Mouse (Mus musculus) layer of hippocampus, postnatal 25 days (tissue): Measurements from ENCODE around the gene Retreg3. TPM values are rescaled to one million over a fixed set of nuclear protein-coding genes. Genes with fewer than 3 reads are reported as not detected.
A peak's percentile ranks its signal among the peaks of the same experiment; 100 is the strongest.
"Not testable (repeated sequence)": the region's sequence is repeated elsewhere in the genome, so short reads cannot be mapped to it uniquely, and the experiment has no call there.

Source experiments
- DNase-seq, 2 experiments: peaks; one replicate each; pipeline ENCODE4 v3.0.0; 2022; ENCODE audit warnings: mixed read lengths in 2 of 2, low spot score in 1 of 2; ENCODE audit errors: extremely low spot score in 1 of 2
- total RNA-seq, 2 experiments: library from RNA; stranded (reverse); gene quantifications; 2 replicates each; pipeline ENCODE4 v1.2.3; 2021

Gene Retreg3
- total RNA-seq: 10 to 100 TPM; 57.3 to 62.6 TPM

- DNase-seq: peak; percentile 99
These were observed at the start of gene Retreg3, which contains the start of gene Tubg1 for GRCm38 (mm10) chr11:101119761-101120544. TSS of gene Retreg3 (minus strand) at chr11:101119893. TSS of gene Tubg1 (plus strand) at chr11:101119938.

DNA sequence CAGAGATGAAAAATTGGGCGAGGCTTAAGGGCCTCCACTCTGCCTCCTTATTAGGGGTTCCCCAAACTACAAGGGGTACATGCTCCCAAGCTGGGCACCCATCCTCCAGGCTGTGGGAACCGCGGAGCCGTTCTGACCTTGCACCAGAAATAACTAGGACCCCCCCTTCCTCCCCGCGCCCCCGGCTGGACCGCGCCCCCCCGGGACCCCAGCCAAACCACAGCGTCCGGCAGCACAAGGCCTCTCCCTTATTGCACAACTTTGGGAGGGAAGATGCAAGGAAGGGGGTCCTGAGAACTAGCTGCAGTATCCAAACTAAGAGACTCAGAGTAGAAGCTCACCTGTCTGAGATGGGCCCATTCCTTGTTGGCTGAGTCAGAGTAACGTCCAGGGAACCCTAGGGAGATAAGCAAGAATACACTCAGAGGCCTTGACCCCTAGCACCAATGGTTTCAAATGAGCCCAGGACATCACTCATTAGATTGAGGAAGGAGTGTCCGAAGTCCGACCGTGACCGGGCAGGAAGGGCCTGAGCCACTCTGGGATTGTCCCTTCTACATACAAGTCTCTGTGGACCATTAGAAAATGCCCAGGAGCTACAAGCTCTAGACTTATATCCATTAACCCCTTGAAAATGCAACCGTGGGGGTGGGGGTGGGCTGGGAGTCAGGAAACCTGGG is 48.7 kb upstream of the Retreg3 start:
- peak in 1 of 2 experiments; percentile 1 for DNase-seq

DNA sequence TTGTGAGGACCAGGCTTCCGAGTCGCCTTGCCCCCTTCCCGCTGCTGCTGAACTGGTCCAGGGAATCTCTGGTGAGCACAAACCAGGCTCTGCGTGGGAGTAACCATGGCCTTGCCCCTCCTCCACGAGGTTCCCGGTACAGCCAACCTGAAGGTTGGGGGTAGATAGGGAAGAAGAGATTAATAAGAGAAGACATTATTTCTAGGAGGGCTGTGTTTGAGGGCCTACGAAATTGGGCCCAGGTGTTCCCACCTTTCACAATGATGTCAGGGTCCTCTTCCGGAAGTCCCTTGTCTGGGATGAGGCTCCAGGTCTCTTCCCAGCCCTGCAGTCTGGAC is 48.2 kb upstream of the Retreg3 start:
- DNase-seq: no peak

GRCm38 (mm10) chr11:101167211-101167962 is 47.7 kb upstream of the Retreg3 start:
- DNase-seq: no peak

- DNase-seq: no peak
These were observed 46.7 kb upstream of the Retreg3 start for GRCm38 (mm10) chr11:101166357-101166756.

GRCm38 (mm10) chr11:101164677-101165580 is 45.2 kb upstream of the Retreg3 start:
- no peak for DNase-seq

DNA sequence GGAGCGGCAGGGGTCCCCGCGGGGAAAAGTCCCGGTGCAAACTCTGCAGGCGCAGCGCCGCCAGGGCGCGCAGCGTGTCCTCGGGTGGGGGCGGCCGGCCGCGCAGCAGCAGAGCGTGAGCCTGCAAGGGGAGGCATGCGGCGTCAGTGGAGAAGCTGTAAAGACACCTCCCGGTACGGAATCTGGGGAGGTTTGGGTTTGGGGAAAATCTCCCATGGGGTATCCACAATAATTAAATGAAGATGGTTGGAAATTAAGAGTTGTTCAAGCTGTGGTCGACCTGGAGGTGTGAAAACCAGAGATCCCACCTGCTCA is 44.6 kb upstream of the Retreg3 start:
- no peak for DNase-seq

DNA sequence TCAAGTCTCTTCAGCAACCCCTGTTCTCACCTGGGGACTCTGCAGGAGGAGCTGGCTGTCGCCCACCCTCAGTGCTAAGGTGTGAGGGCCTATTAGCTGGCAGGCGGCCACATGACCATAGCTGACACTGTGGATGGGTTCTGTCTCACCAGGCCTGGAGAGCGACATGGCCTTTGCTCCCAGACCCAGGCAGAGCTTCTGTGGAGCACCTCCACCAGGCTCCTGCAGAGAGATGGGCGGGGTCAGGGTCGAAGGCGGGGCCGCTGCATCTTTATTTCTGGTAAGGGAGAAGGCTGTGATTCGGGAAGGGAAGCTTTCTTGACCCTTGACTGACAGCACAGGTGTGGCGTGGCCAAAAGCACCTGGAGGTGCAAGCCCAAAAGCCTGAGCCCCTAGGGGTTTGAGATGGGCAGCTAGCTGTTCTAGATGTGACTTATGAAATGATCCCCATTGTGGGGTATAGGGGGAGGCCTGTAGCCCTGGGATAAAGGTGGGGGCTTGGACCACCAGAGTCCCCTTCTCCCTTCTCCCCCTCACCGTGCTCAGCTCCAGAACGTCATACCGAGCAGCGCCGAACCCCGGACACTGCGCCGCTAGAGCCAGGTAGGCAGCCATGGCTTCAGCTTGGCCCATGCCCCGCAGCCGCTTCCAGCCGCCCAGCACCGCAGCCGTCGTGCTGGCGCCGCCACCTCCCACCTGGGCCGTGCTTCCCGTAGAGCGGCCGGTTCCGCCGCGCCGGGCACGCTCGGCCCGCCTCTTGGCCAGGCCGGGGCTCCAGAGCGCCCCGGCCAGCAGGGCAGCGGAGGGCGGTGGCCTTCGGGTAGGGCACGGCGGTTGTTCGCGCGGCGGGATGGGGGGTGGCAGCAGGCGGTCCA is 44.0 kb upstream of the Retreg3 start:
- DNase-seq: no peak

DNA sequence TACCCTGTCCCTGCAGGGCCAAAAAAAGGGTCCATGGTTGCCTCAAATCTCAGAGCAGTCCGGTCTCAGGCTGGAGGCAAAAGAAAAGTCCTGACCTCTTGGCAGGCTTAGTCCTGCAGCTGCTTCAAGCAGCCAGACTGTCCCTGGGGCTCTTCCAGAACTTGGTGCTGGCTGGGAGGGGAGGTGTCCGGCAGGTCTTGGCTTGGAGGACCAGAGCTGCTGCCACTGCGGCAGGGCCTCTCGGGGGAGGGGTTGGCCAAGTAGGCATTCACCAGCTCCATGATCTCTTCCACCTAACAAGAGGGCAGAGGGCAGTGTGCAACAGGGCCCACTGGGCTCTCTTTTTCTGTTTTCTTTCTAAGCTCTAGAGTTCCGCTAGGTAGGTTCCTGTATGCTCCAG is 43.1 kb upstream of the Retreg3 start:
- DNase-seq: no peak

DNA sequence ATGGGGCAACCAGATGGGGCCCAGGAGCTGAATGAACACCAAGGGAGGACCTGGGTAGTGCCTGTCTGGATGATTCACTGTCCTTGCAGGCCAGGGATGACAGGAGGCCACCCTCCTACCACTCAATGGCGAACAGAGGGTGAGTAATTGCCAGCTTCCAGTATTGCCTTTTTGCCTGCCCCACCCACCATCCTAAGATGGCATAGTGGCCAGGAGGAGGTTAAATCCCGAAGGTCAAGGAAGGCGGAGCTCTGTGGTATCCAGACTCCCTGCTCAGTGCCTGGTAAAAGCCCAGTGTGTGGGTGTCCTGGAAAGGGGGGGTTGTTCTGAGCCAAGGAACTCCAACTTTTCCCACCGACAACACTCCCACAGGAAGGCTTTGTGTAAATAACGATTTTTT is 42.6 kb upstream of the Retreg3 start:
- no peak for DNase-seq

DNA sequence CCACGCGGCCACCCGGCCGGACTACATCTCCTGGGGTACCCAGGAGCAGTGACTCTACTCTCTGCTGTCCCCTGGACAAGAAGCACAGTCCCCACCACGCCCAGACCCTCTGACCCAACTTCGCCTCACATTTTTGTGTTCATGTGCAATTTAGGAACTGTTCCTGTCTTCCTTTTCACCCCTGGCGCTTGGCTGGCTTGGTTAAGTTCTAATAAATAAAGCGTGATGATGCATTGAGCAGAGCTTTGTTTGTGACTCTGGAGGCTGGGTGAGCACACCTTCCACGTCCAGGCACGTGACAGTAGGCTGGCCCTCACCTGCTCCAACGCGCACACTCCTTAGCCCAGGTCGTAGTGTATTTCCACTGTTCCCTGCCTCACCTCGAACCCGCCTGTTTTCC is 41.9 kb upstream of the Retreg3 start:
- DNase-seq: no peak

DNA sequence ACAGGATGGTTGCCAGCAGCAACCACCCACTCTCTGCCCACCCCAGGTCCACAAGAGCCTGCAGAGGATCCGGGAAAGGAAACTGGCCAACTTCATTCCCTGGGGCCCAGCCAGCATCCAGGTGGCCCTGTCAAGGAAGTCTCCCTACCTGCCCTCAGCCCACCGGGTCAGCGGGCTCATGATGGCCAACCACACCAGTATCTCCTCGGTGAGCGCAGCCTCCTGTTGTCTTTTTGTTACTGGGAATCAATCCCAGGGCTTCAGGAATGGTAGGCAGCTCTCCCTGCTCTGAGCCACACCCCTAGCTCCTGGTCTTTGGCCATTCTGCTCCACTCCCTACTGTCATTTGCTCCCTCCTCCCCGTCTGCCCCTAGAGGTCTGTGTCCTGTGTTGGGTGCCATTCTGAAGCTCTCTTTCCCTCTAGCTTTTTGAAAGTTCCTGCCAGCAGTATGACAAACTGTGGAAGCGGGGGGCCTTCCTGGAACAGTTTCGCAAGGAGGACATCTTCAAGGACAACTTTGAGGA is 41.4 kb upstream of the Retreg3 start:
- not testable (repeated sequence) for DNase-seq

DNA sequence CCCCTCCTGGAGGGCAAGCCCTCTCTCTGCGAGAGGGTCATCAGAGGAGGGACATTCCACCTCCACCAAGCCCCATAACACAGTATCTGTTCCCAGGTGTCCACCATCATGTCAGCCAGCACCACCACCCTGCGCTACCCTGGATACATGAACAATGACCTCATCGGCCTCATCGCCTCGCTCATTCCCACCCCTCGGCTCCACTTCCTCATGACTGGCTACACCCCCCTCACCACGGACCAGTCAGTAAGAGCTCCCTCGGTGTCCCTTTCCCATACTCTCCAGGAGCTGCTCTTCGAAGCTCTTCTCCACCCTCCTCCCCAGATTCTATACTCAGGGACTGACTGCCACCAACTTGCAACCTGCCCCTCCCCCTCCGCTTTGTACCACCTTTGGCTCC is 40.5 kb upstream of the Retreg3 start:
- DNase-seq: not testable (repeated sequence)

GRCm38 (mm10) chr11:101155728-101156371 is 36.2 kb upstream of the Retreg3 start, which contains the start of gene Tubg2:
TSS of gene Tubg2 (plus strand) at chr11:101155907.
- peak; percentile 66 to 67 for DNase-seq

DNA sequence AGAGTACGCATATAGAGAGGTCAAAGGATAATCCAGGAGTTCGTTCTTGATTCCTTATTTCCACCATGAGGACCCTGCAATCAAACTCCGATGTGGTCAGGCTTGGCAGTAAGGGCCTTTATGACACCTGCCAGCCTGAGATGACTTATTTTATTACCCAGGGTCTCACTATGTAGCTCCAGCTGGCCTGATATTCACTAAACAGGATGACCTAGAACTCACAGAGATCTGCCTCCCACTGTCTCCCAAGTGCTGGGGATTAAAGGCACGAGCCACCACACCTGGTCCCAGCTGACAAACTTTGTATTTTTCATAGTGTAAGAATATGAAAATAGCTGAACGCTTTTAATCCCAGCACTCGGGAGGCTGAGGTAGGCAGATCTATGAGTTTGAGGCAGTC is 35.5 kb upstream of the Retreg3 start:
- DNase-seq: no peak

GRCm38 (mm10) chr11:101154648-101155047 is 35.0 kb upstream of the Retreg3 start:
- DNase-seq: no peak

- DNase-seq: no peak
These were observed 33.1 kb upstream of the Retreg3 start for GRCm38 (mm10) chr11:101152825-101153224.

DNA sequence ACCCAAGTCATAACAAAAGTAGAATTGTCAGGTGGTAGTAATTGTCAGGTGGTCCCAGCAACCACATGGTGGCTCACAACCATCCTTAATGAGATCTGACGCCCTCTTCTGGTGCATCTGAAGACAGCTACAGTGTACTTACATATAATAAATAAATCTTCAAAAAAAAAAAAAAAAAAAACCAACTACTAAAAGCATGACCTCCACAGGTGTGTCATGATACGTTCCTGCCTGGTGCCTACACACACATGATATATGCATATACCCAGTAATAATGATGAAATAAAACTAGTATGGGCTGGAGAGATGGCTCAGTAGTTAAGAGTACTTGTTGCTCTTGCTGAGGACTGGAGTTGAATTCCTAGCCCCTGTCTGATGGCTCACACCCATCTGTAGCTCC is 31.4 kb upstream of the Retreg3 start:
- DNase-seq: no peak
